Mouse (Mus musculus): ENCODE results near the gene Ptf1a.

- TF ChIP-seq CTCF (IDR thresholded peaks at IDR 0.05) (no peak), EP300 (IDR thresholded peaks at IDR 0.05; ENCODE audit: insufficient read depth, low read depth, low read length) (no peak), POLR2A (IDR thresholded peaks at IDR 0.05; ENCODE audit: insufficient read depth, low read depth, low read length) (no peak)
These were observed 9.8 kb downstream of the Ptf1a start for GRCm38 (mm10) chr2:19455228-19455627.

All from heart, adult 2 months (tissue).